Mouse (Mus musculus): ENCODE results near the gene Fam171a2.

The Fam171a2 gene

DNA sequence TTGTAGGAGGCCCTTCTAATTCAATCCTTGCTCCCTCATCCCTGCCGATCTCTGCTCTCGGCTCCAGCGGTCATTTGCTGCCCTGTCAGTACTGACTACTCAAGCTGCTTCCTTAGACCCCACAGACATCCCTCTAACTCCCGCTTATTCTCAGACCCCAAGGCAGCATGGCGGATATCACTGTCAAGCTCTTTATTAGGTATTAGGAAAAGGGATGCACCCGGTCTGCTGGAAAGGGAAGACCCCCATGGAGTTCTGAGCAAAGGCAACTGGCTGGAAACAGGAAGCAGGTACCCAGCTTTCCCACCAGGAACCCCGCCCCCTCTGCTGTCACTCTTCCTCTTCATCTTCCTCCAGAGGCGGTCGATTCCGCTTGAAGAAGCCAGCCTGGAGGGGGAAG lies 5.6 kb upstream of the Fam171a2 start:
- no peak for DNase-seq (ENCODE audit: low spot score in 2 of 2)

- peak in 1 of 2 experiments; percentile 54 for DNase-seq (ENCODE audit: low spot score in 2 of 2)
Measured at GRCm38 (mm10) chr11:102449043-102450008, 1.8 kb upstream of the Fam171a2 start.

DNA sequence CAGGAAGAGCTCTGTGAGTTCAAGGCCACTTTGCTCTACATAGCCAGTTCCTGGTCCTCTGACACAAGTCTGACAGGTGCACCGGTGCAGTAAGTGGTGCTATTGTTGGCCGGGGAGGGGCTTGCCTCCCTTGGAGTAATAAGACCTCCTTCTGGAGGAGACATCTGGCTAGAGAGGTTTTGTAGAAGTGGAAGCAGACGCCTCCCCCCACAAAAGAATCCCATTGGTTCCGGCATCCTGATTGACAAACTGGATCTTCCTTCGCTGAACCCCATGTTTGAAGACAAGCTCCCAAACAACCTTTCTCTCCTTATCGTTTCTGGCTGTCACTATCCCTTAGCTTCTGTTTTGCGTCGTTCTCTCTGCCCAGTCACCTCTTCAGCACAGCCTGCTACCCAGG lies 845 bp upstream of the Fam171a2 start:
- peak; percentile 51 to 65 for DNase-seq (ENCODE audit: low spot score in 2 of 2)

DNA sequence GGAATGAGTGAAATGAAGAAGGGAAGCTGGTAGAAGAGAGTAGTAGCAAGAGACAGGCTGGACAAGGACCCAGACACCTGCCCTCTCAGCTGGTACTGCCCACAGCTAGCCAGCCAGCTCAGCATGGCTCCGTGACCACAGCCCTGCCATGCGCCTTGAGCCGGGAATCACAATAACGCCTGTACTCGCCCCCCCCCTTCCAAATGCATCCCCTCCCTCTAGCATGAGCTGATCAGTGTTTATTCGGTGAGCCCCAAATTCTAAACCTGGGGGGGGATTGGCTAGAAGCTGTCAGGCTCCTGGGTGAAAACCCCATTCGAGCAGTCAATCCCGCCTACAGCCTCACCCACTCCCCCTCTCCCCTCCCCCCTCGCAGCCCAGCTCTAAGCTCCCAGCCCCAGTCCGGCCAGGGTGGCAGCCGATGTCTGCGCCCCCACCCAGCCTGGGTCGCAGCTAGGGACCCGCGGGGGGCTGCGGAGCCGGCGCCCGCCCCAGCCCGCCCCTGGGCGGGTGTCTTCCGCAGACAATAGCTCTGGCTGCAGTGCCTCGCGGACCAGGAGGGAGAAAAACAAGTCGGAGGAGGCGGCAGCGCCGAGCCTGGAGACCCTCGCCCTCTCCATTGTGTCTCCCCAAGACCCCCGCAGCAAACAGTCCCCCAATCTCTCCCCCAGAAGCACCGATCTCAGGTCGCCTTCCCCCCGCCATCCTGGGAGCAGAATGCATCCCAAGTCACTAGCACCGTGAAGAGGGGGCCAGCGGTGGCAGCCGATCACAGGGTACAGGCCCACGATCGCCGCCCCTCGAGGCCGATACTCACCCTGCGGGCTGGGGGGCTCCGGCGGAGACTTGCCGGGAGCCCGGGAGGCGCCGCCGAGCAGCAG lies 661 bp downstream of the Fam171a2 start:
- DNase-seq (ENCODE audit: low spot score in 2 of 2) = peak in 1 of 2 experiments; percentile 39

- no peak for DNase-seq (ENCODE audit: low spot score in 2 of 2)
Measured at GRCm38 (mm10) chr11:102445891-102446361, 1.6 kb downstream of the Fam171a2 start.

GRCm38 (mm10) chr11:102445264-102445890 lies 2.1 kb downstream of the Fam171a2 start:
- peak; percentile 45 to 57 for DNase-seq (ENCODE audit: low spot score in 2 of 2)

GRCm38 (mm10) chr11:102444781-102445180 lies 2.7 kb downstream of the Fam171a2 start:
- no peak for DNase-seq (ENCODE audit: low spot score in 2 of 2)

DNA sequence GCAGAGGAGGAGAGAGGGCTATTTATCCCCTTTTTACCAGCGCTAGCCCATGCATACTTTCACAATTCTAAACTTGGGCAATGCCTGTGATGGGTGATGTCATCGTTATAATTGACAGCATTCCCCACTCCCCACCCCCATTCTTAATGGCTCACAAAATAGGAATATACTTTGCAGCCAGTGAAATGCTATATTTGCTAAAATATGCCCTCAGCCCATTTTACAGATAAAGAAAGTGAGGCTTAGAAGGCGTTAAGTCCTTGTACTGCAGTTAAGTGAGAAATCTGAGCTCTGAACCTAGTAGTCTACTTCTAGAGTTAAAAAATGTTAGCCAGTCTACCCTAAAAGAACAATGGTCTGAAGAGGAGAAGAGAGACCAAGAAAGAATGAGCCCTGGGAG lies 3.2 kb downstream of the Fam171a2 start:
- no peak for DNase-seq (ENCODE audit: low spot score in 2 of 2)

DNA sequence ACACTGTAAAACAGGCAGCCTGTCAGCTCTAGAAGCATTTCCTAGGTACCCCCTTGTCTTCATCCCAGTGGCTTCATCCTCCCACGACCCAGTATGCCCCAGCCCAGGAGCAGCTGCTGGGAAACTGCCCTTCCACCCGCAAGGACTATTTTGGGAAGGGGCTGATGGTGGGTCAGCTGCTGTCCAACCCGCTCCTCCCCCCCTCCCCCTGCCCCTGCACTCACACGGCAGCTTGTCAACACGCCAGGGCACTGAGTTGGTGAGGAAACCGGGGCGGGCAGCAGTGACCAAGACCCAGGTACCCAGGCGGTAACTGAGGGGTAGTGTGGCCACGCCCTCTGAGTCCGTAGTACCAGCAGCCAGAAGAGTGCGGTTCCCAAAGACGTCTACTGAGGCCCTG lies 3.7 kb downstream of the Fam171a2 start:
- DNase-seq (ENCODE audit: low spot score in 2 of 2) = no peak

DNA sequence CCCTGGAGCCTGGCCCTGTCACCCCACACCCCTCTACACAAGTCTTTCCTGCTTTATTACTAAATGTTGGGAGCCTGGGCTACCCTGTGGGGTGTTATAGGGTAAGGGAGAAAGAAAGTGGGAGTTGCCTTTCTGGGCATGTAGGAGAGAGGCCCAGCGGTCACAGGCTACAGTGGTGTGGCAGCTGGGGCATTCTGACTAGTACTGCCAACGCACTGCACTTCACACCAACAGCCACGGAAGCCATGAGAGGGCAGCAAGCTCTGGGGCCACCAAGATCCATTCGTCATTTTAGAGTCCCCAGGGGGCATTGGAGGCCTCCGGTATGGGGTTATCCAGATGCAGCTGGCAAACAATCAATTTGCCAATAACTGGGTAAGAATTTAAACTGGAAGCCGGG lies 5.4 kb downstream of the Fam171a2 start:
- no peak for DNase-seq (ENCODE audit: low spot score in 2 of 2)

DNA sequence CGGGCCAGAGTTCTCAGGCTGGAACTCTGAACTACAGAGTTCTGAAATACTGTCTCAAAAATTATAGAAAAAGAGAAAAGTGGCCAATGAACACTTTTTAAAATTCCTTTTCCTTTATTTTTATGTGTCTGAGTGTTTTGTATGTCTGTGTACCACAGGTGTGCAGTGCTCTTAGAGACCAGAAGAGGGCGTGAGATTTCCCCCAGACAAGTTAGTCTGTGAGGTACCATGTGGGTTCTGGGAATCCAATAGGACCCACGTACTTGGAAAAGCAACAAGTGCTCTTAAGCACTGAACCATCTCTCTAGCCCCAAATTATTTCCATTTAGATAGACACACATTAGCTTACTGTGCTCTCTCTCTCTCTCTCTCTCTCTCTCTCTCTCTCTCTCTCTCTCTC lies 6.0 kb downstream of the Fam171a2 start:
- no peak for DNase-seq (ENCODE audit: low spot score in 2 of 2)

- DNase-seq (ENCODE audit: low spot score in 2 of 2) = no peak
Measured at GRCm38 (mm10) chr11:102440255-102440654, 7.2 kb downstream of the Fam171a2 start.

- no peak for DNase-seq (ENCODE audit: low spot score in 2 of 2)
Measured at GRCm38 (mm10) chr11:102439093-102440082, 8.1 kb downstream of the Fam171a2 start.

GRCm38 (mm10) chr11:102438212-102439092 lies 9.0 kb downstream of the Fam171a2 start:
- DNase-seq (ENCODE audit: low spot score in 2 of 2) = peak; percentile 80 to 81

DNA sequence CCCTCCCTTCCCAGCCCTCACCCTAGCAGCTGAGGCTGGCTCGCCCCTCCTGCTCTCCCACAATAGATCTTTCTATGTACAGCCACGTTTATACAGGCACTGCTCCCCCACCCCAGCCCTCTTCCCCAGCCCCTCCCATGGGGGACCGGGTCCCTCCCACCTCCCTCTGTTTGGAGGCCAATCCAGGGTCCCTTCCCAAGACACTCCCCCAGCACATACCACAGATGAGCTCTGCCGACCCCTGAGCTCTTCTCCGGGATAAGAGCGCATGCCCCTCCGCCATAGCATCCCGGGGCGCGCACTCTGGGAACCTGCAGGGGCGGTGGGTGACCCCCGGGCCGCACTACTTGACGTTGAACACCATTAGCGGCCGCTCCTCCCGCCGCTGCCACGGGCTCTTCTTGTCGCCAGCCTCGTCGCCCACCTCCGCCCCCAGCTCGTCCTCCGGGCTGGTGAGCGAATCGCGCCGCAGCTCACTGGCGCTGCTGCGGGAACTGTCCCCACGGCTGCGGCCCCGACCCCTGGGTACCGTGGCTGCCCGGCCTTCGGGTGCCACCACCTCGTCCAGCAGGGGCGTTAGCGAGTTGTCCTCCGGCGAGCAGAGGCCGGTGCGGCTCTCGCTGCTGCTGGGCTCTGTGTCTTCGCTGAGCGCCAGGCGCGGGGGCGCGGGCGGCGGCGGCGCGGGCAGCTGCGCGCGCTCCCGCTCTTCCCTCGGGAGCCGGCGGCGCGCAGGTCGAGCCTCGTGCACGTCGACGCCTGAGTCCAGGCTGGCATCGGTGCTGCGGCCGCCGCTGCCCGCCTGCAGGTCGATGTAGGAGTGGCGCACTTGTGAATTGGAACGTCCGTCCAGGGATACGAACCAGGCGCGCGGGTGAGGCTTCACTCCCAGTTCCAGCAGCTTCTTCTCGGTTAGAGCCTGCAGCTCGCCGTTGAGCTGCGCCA lies 10.1 kb downstream of the Fam171a2 start:
- peak; percentile 72 to 75 for DNase-seq (ENCODE audit: low spot score in 2 of 2)

- no peak for DNase-seq (ENCODE audit: low spot score in 2 of 2)
Measured at GRCm38 (mm10) chr11:102436471-102436790, 11.1 kb downstream of the Fam171a2 start.

DNA sequence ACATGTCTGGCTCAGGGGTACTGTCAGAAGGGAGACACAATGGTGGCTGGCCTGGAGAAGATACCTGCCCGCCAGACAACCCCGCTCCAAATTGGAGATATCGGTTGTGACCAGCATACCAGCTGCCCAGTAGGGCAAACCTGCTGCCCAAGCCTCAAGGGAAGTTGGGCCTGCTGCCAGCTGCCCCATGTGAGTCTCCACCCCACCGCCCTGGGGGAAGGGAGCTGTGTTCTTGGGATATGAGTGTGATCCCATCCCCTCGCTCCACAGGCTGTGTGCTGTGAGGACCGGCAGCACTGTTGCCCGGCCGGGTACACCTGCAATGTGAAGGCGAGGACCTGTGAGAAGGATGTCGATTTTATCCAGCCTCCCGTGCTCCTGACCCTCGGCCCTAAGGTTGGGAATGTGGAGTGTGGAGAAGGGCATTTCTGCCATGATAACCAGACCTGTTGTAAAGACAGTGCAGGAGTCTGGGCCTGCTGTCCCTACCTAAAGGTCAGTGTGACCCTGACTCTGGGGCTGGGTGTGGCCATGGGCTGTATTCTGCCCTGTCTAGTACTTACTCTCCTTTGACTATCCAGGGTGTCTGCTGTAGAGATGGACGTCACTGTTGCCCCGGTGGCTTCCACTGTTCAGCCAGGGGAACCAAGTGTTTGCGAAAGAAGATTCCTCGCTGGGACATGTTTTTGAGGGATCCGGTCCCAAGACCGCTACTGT lies 11.6 kb downstream of the Fam171a2 start:
- DNase-seq (ENCODE audit: low spot score in 2 of 2) = no peak
